Mouse (Mus musculus) cerebellum, postnatal 36 days (tissue): Measurements from ENCODE around the gene Tbl1xr1.
A peak's percentile ranks its signal among the peaks of the same experiment; 100 is the strongest.

Experiments used
- DNase-seq, 2 experiments: peaks; one replicate each; pipeline ENCODE4 v3.0.0; 2021 to 2022; ENCODE audit warnings: mixed read lengths in 2 of 2

The Tbl1xr1 gene

GRCm38 (mm10) chr3:22144255-22144654 lies 67.8 kb downstream of the Tbl1xr1 start:
- no peak for DNase-seq

- DNase-seq = peak in 1 of 2 experiments; percentile 16
Observed at GRCm38 (mm10) chr3:22147433-22147927, 71.0 kb downstream of the Tbl1xr1 start.

GRCm38 (mm10) chr3:22148306-22148932 lies 72.0 kb downstream of the Tbl1xr1 start:
- no peak for DNase-seq

DNA sequence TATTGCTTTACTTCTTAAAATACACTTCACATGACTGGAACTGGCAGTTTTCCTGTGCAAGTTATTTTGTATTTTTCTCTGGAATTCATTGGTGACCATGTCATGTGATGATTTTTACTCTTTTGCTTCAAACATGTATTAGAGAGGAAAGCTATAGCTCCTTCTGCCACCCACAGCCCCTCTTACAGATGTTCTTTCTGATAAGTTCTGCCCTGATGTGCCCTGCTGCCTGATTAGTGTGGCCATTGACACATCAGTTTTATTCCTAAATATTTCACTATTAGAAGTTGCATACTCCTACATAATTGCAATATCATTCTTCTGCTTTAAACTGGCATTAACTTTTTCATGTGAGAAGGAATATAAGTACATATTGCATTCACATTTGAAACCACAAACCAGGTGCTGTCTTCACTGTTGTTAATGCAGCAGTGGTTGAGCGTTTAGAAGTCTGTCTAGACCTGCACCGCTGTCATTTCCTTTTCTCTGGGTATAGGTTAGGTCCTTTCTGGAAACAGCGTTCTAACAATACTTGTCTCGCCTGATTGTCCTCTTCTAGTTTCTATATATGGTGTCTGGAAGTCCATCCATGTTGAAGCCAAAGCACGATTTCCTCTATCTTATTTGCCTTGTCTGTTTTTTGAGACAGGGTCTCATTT lies 74.5 kb downstream of the Tbl1xr1 start:
- no peak for DNase-seq

- DNase-seq = no peak
Observed at GRCm38 (mm10) chr3:22152773-22153172, 76.3 kb downstream of the Tbl1xr1 start.

- DNase-seq = no peak
Observed at GRCm38 (mm10) chr3:22154522-22154921, 78.1 kb downstream of the Tbl1xr1 start.

DNA sequence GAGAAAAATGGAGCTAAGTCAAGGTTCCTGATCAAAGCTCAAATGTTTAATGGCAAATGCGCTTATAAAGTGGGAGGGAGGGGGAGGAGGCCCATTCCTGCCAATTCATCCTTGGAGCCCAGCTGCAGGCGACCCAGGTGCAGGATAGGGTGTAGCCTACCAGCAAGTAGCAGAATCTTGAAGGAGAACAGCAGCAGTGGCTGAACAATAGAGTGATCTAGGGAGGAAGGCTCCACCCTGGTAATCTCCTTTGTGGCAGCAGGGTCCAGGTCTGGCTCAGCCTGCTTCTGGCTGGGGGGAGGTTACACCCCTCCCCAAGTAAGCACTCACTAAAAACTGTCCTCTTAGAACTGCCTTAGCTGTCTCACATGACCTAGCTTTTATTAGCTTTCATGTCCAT lies 79.9 kb downstream of the Tbl1xr1 start:
- no peak for DNase-seq

DNA sequence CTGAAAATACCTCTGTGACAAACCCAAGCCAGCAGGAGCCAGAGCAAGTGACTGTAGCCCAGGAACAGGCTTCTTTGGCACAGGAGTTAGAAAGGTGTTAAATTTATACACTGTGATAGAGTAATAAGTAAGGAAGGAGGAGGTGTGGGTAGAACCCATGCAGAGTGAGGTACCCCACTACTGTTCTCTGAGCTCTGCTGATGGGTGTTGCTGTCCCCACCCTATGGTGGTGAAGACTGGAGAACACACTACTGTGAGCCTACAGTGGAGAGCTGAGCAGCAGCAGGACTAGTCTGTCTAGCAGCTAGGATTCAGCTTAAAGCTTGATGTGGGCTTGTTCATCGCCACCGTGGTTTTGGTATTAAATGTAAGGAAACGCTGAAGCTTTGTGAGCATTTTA lies 86.5 kb downstream of the Tbl1xr1 start:
- DNase-seq = no peak

GRCm38 (mm10) chr3:22167856-22168255 lies 91.4 kb downstream of the Tbl1xr1 start:
- no peak for DNase-seq

DNA sequence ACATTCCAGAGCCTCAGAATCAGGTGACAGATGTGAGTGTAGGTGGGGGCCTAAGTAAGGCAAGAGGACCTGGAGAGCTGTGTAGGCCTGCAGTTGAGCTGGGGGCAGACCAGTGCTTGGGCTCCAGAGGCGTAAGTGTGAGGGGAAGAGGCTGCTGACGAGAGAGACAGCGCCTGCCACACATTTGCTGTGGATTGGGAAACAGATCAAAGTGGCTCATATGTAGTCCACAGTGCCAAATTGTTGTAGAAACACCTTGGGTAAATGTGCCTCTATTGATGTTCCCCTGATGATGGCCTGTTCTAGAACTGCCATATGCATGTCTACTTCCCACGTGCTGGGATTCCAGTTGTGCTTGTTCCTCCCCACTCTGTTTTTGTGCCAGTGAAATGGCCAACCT lies 92.0 kb downstream of the Tbl1xr1 start:
- DNase-seq = no peak

DNA sequence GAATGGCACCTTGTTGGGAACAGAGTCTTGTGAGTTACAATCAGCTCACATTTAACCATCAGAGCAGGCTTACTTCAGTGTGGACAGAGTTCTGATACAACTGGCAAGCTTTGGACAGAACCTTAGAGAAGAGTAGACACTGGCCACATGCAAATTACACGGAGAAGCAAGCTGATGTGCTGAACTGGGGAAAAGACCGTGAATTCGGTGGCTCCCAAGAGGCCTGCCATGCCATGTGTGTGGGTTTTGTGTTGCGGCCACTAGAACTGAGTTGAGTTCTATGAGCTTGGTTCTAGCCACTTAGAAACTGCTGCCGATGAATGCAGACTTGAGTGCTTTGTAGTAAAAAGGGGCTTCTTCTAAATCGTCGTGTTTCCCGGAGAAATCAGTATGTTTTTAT lies 95.1 kb downstream of the Tbl1xr1 start:
- no peak for DNase-seq

DNA sequence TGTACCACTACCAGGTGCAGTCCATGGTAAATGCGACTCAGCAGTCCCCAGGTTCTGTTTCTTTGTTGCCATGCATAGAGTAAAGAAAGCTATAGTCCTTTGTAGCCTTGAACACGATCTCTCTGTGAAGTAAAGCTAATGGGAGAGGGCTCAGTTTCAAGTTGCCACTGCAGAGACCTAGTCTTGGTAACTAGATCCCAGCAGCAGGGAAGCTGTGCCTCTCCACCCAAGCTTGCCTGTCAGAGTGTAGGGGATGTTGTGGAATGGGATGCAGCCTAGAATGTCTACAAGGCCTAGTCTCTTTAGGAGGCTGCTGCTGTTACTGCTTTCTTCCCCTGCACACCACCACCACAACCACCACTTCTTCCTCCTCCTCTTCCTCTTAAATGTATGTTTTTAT lies 96.0 kb downstream of the Tbl1xr1 start:
- DNase-seq = no peak

- DNase-seq = no peak
Observed at GRCm38 (mm10) chr3:22173171-22173570, 96.7 kb downstream of the Tbl1xr1 start.

DNA sequence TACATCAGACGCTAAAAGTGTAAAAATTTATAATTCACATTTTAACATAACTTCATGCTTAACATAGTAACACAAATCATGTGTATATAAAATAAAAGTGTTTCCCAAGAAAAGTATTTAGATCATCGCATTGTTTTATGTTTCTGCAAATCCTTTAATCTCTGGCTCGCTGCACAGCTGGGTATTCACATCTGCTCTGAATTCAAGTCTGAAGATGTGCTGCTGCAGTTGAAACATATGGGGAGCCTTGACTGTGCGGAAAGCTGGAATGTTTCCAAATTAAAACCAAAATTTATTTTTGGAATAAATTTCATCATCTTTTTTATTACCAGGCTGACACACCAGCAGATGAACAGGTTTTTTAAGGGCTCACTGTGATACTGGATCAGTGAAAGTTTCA lies 97.8 kb downstream of the Tbl1xr1 start:
- no peak for DNase-seq

- no peak for DNase-seq
Observed at GRCm38 (mm10) chr3:22180076-22180475, 103.6 kb downstream of the Tbl1xr1 start.

DNA sequence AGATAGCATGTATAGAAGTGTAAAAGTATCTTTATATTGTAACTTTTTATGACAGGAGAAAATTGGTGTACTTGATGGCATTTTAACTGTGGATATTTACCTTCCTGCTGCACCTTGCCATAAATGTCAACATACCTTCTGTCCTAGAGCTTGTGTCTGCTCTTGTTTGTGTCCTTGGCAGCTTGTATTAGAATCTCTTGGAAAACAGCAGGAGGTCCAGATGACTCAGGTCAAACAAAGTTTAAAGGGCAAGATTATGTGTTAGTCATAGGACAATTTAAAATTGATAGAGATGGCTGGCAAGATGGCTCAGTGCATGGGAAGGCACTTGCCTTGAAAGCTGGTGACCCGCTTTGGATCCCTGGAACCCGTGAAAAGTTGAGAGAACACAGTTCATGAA lies 104.6 kb downstream of the Tbl1xr1 start:
- no peak for DNase-seq

DNA sequence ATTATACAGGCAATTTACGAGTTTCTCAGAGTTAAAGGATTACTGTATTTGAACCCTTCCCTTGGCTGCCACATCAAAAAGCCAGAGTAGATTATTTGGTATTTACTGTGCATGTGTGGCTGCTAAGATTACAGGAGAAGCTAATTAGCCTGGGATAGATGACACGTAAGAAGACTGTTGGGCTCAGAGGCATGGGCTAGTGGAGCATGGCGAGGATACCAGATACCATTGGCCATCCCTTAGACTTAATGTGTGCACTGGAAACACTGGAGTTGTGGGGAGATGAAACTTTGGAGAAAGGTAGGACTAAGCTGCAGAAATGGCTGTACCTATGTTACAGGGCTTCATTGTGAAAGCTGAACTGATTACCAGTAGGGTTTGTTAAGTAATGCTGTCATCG lies 108.8 kb downstream of the Tbl1xr1 start:
- no peak for DNase-seq

GRCm38 (mm10) chr3:22190498-22190897 lies 114.0 kb downstream of the Tbl1xr1 start:
- DNase-seq = no peak

- no peak for DNase-seq
Observed at GRCm38 (mm10) chr3:22192931-22193330, 116.5 kb downstream of the Tbl1xr1 start.

DNA sequence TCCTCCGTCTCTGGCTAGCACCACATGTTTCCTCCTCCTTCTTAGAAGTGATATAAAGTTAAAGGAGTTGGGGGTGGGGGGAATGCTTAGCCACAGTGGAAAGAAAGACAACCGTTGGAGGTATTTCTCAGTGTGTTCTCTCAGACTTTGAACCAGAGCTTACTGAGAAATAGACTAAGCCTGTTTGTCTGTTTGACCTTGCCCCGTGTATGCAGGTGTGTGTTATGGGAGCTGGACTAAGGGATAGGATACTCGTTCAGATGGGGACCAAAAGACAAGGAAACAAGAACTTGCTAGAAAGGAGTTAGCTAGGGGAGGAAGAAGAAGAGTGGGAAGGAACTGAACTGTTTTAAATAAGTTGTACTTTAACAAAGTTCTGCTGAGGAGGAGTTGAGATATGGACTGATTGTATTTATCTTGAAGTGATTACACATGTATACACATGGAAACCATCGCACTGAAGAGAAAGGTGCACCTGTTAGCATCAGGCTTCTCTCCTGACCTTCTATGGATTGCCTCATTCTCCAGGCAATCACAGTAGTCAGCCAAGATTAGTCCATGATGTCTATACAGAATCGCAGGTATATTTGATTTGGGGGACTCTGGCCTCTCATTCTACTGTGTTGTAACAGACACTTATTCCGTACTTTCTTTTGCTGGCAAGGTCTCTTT lies 117.9 kb downstream of the Tbl1xr1 start:
- no peak for DNase-seq

DNA sequence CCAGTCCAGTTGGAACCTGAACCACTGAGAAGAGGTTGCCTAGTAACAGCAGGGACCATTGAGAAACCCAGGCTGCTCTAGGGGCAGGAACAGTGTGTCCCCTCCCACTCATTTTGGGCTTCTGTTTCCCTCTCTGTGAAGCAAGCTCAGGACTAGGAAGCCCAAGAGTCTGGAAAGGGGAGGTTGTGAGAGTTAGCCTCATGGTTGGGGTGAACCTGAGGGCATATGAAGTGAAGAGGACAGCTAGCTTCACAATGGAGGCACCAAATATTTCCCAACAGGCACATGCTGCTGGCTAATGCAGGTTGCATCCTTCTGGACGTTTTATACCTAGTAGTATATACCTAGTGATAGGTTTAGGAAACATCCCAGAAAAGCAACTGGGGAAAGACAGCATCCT lies 122.3 kb downstream of the Tbl1xr1 start:
- DNase-seq = no peak

DNA sequence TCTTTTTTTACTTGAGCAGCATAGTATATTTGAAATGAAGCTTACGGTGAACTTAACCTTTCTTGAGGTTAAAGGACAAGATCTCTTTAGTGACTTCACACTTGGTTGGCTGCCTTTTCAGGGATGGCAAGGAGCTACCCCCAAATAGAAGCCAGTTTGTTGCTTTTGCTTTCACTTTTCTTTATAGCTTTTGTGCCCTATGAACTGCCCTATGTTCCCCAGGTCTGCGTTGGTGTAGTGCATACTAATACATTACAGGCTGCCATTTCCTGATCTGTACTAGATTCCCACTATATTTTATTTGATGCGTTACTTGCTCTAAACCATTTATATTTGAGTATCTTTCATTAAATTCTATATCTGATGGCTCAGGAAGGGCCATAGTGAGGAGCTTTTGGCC lies 127.7 kb downstream of the Tbl1xr1 start:
- no peak for DNase-seq

DNA sequence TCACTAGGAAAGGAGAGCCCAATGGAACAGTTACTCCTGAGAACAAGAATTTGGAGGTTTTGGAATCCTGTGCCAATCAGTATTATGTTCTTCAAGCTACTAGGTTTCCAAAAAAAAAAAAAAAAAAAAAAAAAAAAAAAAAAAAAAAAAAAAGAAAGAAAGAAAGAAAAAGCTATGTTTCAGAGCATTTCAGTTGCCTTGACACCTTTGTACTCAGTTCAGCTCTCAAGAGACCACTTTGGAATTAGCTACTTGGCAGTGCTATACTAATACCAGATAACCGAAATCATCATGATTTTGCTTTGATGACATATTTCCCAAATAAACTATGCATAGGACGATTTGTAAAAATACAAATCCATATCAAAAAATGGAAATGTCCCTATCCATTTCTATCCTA lies 145.1 kb downstream of the Tbl1xr1 start:
- DNase-seq = no peak

DNA sequence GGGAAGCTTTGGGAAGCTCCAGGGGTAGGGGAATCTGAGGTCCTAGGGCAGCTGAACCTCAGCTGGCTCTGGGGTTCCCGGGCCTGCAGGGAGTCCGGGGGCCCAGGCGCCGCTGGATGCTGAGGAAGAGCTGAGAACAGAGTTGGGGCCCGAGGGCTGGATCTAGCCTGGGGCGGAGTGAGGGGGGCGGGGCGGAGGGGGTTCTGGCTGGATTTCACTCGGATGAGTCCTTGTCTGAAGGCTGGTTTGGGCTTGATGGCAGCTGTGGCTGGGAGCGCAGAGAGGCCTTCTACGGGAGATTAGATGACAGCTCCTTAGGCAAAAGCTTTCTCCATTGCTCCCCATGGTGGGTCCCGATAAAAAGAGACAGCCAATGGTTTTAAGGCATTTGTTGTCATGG lies 145.9 kb downstream of the Tbl1xr1 start:
- DNase-seq = no peak
